Mouse (Mus musculus) layer of hippocampus, adult 9-11 months (tissue): ENCODE results near the gene Pitpnm1.
A peak's percentile ranks its signal among the peaks of the same experiment; 100 is the strongest.
"Not testable (repeated sequence)": the region's sequence is repeated elsewhere in the genome, so short reads cannot be mapped to it uniquely, and the experiment has no call there.

Source experiments
- DNase-seq: peaks from one replicate; pipeline ENCODE4 v3.0.0; 2022

The Pitpnm1 gene

DNA sequence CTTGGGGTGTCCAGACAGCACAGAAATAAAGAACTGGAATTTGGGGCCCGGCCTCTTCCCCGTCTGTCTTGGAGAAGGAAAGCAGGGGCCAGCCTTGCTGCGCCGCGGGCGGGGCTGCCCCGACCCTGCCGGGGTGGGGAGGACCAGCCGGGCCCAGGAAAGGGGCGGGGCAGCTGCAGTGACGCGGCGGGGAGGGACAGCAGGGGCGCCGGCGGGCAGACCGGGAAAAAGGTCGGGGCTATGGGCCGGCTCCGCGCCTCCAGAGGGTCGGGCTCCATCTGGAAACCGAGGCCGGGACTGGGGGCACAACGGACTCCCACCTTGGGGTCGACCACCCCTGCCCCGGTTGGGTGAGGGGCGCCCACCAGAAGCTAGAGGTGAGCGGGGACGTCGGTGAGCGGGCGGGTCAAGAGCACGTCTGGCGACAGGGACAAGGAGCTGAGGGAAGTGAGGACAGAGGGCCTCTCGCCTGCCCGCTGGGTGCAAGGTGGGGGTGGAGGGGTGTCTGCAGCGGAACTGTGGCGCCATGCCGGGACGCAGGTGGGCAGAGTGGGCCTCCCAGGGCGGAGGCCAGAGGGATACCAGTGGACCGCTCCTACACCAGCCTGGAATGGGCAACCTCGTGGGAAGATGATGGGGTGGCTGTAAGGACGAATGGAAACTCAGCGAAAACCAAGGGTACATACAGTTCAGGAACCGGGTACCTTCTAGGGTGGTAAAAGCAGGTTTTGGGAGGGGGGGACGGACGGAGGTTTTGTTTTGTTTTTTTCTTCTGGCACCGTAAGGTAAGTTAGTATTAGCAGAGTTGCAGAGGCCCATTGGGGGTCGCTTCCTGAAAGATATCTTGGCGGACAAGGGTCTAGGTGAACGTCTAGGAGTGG lies at the start of gene Pitpnm1:
Gene Pitpnm1 (plus strand): TSS at position 162 of the 881 bp plus-strand sequence.
- peak; percentile 56 for DNase-seq

DNA sequence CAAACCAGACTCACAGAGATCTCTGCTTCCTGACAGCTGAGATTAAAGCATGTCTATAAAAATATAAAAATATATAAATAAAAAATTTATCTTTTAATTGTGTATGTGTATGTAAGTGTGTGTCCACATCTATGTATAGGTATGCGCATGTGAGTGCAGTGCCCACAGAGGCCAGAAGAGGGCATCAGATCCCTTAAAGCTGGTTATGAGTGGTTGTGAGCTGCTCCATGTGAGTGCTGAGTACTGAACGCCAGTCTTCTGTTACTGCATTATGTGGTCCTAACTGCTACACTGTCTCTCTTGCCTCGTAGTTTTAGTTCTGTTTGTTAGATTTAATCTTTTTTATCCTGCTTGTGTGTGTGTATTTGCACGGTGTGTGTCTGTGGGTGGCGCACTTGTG lies 48.8 kb upstream of the Pitpnm1 start:
- no peak for DNase-seq

DNA sequence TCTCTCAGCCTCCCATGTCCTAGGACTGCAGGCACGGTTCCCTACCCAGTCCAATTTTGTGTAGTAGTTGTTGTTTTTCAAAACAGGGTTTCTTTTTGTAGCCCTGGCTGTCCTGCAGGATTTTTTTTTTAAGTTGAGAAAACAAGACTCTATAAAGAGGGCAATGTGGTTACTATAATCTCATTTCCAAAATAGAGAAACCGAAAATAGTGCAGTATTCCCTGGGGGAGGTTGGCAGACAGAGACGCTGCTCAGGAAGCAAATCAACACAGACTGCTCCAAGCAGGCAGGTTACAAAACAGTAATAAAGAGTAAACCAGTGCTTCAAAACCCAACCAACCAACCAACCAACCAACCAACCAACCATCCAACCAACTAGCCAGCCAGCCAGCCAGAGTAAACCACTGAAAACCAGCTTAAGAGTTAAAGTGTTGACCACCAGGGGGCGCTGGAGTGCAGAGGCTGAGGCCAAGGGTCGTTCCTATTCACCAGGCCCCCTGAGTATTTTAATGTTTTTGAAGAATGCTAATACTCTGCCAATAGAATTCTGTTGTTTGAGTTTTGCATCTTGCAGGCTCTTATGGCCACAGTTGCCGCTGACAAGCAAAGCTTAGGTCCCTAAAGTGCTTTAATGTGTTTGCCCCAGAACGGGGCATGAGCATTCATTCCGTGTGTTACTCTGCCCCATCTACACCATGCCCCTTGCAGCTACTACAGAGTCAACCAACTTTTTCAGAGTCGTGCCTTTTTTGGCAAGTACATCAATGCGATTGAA lies 47.9 kb upstream of the Pitpnm1 start:
- no peak for DNase-seq

DNA sequence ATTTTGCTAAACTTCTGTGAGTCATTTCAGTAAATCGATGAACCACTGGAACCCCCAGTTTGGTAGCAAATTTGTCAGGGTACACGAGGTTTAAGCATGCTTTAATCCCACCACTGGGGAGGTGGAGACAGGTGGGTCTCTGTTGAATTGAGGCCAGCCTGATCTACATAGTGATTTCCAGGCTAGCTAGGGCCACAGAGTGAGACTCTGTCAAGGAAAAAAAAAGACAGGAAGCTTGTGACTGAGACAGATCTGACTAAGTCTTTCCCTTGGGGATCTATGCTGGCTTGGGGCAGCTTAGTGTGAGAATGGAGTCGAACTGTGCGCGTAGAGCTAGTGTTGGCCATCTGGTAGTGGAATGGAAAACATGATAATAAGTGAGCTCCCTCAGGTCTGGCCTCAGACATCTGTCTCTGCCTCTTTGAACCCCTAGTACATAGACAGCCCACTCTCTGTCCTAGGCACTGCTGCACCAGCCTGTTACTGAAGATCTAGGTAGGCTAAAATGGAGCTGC lies 47.2 kb upstream of the Pitpnm1 start:
- no peak for DNase-seq

DNA sequence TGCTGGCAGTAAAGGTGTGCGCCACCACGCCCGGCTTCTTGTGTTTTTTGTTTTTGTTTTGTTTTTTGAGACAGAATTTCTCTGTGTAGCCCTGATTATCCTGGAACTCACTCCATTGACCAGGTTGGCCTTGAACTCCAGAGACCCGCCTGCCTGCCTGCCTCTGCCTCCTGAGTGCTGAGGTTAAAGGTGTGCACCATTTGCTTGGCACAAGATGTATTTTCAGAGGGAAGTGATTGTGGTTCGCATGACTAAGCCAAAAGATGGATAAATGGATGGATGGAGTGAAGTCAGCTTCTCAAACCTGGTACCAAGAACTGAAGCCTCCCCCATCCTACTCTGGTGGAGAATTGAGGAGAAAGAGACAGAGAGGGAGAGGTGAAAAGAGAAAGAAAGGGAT lies 45.2 kb upstream of the Pitpnm1 start:
- no peak for DNase-seq

DNA sequence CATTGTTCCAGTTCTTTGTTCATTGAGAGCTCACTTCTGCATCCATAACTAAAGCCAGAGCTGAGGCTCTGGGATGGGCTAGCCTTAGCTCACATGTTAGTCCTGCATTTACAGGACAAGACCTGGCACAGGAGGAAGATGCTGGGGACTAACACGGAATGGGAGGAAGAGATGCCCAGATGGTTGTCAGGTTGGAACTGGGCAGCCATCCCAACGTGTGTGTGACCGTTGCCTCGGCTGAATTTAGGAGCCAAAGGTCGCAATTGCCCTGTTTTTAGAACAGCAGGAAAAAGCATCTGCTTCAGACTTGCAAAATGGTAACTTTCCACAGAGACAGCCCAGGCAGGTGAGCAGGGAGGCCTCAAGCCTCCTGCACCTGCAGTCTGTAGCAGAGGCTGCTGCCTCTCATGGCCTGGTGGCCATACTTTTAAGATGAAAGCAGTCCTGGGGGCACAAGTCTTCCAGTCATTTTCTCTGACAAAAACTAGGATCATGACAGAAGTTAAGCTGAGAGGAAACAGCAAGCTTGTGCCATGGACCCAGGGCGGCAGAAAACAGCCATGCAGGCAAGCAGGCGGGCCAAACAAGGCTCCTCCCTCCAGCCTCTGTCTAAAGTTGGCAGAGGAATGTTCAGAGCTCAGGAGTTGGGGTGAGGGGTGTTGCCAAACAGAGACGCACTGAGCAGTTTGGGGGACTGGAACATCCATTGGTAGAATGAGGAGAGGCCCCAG lies 44.4 kb upstream of the Pitpnm1 start:
- no peak for DNase-seq

DNA sequence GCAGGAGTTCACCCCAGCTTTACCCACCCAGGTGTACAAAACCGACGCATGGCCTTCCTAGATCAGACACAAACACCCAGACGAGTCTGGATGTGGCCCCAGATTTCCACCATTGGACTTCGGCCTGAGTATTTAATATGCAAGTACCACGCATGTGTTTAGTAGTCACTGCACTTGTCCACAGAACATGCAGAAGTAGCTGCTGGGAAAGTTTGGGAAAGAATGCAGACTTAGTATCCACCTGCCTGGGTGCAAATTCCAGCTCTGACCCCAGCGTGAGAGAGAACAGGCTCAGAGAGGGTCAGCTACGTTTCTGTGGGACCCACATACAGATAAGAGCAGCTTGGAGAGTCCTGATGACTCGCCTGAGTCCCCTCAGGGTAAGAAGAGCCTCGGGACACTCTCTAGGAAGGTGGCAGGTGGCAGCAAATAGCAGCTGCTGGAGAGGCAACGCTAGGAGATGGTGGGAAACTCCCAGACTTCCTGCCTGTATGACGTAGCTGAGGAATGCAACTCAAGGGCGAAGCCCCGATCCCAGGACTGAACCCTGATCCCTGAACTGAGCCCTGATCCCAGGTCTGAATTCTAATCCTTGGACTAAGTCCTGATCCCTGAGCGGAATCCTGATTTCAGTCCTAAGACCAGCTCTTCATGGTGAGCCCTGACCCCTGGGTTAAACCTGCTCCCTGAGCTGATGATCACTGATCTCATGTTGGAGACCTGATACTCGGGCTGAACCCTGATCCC lies 43.7 kb upstream of the Pitpnm1 start:
- no peak for DNase-seq

DNA sequence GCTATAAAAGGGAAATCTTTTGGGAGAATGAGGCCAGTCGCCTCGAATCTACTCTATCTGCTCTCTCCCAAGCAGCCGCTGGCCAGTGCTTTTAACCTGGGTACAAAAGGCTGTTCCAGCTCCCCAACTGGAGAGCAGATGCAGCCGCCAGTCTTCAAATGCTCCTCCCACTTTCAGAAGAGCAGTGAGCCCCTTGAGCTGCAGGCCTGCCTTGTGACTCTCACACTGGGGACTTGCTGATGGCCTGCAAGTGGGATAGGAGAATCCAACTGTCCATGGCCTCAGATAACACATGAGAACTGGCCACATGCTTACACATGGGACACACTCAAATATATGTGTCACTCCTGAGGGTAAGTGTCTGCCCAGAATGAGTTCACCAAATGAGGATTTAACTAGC lies 43.1 kb upstream of the Pitpnm1 start:
- DNase-seq = no peak

DNA sequence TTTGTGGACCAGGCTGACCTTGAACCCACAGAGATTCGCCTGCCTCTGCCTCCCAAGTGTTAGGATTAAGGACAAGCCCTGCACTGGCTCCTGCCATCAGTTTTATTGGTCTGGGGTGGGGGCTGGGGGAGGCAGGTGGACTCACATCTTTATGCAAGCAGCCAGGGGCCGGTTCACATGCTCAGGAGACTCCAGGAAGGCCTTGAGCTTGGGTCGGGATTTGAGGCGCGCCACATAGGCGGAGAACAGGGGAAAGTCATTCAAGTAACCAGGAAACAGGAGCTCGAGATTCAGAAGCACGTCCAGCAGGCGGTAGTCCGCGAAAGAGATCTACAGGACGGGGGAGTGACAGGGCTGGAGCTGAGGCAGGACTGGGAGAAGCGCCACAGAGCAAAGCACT lies 42.4 kb upstream of the Pitpnm1 start:
- DNase-seq = no peak

DNA sequence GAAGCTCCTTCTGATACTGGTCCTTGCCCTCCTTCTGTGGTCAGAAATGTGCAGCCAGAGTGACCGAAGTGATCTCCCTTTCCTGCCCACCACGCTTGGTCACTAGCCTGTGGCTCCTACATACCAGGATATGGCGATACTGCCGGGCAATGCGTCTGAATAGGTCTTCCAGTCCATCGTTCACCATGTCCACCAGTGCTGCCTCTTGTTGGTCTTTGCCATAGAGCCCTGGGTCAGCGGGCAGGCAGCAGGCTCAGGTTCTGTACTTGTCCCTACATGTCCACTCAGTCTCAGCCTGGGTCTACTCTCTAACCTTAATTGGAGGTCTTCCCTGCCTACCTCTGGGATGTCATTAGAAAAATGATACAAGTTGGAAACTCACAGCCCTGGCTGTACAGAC lies 41.8 kb upstream of the Pitpnm1 start:
- DNase-seq = no peak

DNA sequence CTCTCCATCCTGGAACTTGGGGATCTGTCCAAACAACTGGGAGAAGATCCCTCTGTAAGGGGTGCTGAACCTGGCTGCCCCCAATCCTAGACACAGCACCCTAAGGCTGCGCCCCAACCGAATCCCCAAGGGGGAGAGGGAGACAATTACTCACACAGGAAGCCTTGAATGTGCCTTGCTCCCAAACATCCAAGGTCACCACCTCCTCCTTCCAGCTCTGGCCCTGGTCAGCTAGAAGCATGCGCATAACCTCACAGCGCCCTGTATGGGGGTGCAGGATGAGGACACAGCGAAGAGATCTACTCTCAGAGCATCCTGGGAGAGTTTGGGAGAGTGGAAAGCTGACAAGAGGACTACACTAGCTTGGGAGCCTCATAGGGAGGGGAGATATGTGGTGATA lies 41.2 kb upstream of the Pitpnm1 start:
- DNase-seq = no peak

DNA sequence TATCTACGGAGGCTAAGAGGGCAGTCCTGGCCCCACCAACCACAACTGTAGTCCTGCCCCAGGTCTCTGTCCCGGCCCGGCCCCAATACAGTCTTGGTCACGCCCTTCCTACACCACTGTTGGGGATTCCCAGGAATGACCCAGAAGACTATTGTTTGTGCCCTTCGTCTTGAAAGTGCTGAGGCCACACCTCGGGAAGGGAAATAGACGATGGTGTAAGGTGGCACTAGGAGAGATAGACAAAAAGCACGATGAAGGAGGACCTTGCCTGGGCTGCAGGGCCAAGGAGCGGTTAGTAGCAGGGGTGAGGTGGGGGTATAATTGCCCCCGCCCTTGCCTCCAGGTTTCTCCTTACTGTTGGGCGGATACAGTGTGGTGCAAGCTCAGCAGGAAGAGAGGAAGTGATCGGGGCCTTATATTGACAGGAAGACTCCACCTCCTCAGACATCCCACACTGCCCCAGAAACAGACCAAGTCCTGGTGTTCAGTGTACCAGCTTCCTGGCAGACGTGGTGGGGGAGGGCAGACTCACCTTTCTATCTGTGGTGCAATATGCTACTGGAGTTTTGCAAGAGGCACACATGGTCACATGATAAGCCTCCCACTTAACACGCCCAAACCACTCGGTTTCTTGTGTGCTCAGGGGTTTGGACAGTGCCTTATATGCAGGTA lies 40.6 kb upstream of the Pitpnm1 start, which contains the start of gene Gstp3:
Gene Gstp3 (minus strand): TSS at position 501 of the 672 bp plus-strand sequence.
- DNase-seq = no peak

DNA sequence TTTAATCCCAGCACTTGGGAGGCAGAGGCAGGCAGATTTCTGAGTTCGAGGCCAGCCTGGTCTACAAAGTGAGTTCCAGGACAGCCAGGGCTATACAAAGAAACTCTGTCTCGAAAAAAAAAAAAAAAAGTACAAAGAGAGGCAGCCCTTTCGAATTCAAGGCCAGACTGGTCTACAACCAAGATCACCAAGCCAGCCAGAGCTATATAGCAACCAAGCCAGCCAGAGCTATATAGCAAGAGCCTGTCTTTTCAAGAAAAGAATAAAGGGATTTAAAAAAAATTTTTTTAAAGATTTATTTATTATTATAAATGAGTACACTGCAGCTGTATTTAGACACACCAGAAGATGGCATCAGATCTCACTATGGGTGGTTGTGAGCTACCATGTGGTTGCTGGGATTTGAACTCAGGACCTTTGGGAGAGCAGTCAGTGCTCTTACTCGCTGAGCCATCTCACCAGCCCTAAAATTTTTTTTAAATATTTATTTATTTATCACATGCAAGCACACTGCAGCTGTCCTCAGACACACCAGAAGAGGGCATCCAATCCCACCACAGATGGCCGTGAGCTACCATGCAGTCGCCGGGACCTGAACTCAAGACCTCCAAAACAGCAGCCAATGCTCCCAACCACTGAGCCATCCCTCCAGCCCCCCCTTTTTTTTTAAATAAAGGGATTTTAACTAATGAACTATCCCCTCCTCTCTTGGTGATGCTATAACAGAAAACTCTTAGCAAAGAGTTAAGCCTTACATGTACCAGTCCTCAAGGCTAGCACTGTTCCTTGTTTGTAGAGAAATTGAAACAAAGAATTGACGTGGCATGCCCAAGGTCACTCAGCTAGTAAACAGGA lies 39.5 kb upstream of the Pitpnm1 start:
- not testable (repeated sequence) for DNase-seq

DNA sequence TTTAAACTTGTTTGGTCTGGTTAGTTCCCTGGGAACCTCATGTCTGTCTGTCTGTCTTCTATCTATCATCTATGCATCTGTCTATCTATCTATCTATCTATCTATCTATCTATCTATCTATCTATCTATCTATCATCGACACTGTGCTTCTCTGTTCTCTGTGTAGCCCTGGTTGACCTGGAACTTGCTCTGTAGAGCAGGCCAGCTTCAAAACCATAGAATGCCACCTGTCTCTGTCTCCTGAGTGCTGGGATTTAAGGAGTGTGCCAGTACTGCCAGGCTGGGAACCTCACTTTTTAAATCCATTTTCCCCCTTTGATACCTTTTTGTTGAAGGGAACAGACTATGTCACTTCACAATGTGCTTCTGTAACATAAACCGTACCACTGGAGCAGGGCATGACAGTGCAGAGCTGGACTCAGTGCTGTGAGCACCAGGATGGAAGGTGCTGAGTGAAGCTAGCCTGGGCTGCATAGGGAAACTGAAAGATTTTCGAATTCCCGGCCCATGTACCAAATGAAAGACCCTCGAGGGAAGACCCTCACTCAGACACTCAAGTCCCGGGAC lies 38.8 kb upstream of the Pitpnm1 start:
- DNase-seq = no peak

DNA sequence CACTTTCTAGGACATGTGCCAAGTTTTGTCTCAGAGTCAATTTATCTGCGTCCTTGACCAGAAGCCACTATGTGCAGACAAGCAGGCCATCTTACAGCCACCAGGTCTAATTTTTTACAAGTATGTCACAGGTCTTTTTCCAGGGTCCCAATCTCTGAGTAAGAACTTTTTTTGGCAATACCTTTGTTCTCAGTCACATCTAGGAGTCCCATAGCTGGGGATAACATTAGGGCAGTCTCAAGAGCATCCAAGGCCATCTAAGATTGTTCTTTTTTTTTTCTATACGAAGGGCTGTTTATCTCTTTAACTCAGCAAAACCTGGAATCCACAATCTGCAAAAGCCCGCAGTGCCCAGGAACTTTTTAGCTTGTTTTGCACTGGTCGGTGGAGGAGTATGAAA lies 36.4 kb upstream of the Pitpnm1 start:
- DNase-seq = not testable (repeated sequence)

DNA sequence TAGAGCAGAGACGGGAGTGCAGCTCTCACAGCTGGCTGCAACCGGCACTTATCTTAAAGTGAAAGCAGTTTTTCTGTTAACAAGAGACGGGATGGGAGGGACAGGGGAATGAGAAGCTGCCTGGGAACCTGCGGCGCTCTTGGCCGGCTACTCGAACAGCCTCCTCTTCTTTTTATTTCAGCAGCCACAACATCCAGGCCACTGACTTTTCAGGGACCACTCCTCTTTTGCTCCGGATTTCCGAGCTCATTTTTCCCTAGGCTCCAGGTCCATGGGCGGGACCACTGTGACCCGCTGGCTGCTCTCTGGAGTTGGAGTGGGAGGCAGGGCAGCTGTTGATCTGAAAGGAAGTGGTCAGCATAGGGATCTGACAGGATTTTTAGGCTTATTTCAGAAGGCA lies 35.3 kb upstream of the Pitpnm1 start:
- not testable (repeated sequence) for DNase-seq

DNA sequence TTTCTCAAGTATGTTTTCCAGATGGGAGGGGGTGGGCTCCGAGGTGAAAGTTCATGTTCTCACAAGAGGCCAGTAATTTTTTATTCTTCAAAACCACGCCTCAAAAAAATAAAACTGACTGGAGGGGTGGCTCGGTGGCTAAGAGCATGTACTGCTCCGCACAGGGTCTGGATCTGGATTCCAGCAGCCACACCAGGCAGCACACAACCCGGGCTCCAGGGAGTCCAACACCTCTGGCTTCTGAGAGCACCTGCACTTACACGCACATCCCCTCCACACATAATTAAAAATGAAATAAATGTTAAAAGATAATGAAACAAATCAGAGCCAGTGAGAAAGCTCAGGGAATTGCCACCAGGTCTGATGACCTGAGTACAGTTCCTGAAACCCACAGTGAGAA lies 33.5 kb upstream of the Pitpnm1 start:
- no peak for DNase-seq

DNA sequence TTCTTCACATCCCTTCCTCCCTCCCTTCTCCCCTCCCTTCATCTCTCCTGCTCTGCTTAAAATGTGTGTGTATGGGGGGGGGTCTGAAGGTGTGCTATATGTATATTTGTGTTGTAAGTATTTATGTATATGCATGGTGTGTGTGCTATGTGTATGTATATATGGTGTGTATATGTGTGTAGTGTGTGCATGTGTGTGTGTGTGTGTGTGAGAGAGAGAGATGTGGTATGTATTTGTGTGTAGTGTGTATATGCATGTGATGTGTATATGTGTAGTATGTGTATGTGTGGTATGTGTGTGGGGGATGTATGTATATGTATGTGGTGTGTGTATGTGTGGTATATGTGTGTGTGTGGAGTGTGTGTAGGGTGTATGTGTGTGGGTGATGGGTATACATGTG lies 32.9 kb upstream of the Pitpnm1 start:
- no peak for DNase-seq

DNA sequence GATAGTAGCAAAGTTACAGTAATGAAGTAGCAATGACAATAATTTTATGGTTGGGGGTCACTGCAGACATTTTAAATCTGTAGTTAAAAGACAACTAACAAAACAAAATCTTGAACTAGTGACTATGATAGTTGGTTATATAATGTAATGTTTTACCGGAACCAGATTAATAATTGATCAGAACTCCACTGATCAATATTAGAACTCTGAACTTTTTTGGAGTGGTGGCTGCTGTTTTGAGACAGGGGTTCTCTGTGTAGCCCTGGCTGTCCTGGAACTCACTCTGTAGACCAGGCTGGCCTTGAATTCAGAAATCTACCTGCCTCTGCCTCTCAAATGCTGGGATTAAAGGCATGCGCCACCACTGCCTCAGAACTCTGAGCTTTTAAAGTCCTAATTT lies 31.6 kb upstream of the Pitpnm1 start:
- not testable (repeated sequence) for DNase-seq

DNA sequence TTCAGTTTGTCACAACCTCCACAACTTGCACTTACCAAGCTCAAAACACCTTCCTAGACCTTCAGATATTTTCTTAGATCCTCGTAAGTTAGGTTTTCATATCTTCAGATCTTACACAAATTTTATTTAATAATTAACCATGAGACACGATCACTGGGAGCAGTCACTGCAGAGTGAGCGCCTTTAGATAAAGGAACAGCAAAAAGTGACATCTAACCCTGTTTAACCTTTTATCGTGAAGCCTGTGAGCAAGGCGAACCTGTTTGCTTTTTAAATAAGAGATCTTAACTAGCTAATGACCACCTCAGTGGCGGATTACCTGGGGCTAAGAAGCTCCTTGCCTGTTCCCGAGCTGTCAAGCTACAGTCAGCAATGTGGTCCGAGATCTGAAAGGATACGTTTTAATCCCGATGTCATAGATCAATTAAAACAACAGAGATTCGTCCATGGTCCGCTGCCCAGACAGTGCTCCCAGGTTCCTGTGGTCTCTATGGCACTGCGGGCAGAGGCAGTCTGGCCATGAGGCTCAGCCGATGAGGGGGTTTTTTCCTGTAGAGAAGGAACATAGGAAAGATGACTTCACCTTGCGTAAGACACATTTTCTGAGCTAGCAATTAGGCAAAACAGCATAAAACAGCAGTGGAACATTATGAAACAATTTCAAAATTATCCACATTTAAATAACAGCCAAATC lies 30.9 kb upstream of the Pitpnm1 start:
- DNase-seq = no peak
